Mouse (Mus musculus): ENCODE data around the gene Neurl3. TPM values are rescaled to one million over a fixed set of nuclear protein-coding genes. Genes with fewer than 3 reads are reported as not detected.

Gene Neurl3
- total RNA-seq (2017) = 315 to 366 TPM (median 360 TPM) in 3 replicates

- ATAC-seq (replicated peaks; ENCODE audit: insufficient number of reproducible peaks, low FRiP score, low TSS enrichment, poor library complexity, severe bottlenecking) = no peak
Observed at GRCm38 (mm10) chr1:36274455-36274854, at the start of gene Neurl3. Neurl3 (minus strand) TSS chr1:36274679.

GRCm38 (mm10) chr1:36323746-36324448 lies 49.4 kb upstream of the Neurl3 start:
- no peak for ATAC-seq (replicated peaks; ENCODE audit: insufficient number of reproducible peaks, low FRiP score, low TSS enrichment, poor library complexity, severe bottlenecking)

- ATAC-seq (replicated peaks; ENCODE audit: insufficient number of reproducible peaks, low FRiP score, low TSS enrichment, poor library complexity, severe bottlenecking) = no peak
Observed at GRCm38 (mm10) chr1:36323076-36323475, 48.6 kb upstream of the Neurl3 start.

- no peak for ATAC-seq (replicated peaks; ENCODE audit: insufficient number of reproducible peaks, low FRiP score, low TSS enrichment, poor library complexity, severe bottlenecking)
Observed at GRCm38 (mm10) chr1:36321829-36322573, 47.5 kb upstream of the Neurl3 start.

GRCm38 (mm10) chr1:36321164-36321563 lies 46.7 kb upstream of the Neurl3 start:
- ATAC-seq (replicated peaks; ENCODE audit: insufficient number of reproducible peaks, low FRiP score, low TSS enrichment, poor library complexity, severe bottlenecking) = no peak

- no peak for ATAC-seq (replicated peaks; ENCODE audit: insufficient number of reproducible peaks, low FRiP score, low TSS enrichment, poor library complexity, severe bottlenecking)
Observed at GRCm38 (mm10) chr1:36315776-36316100, 41.3 kb upstream of the Neurl3 start.

GRCm38 (mm10) chr1:36314959-36315775 lies 40.7 kb upstream of the Neurl3 start:
- ATAC-seq (replicated peaks; ENCODE audit: insufficient number of reproducible peaks, low FRiP score, low TSS enrichment, poor library complexity, severe bottlenecking) = no peak

- ATAC-seq (replicated peaks; ENCODE audit: insufficient number of reproducible peaks, low FRiP score, low TSS enrichment, poor library complexity, severe bottlenecking) = peak; percentile 44
Observed at GRCm38 (mm10) chr1:36309498-36309901, 35.0 kb upstream of the Neurl3 start.

GRCm38 (mm10) chr1:36308966-36309475 lies 34.5 kb upstream of the Neurl3 start:
- no peak for ATAC-seq (replicated peaks; ENCODE audit: insufficient number of reproducible peaks, low FRiP score, low TSS enrichment, poor library complexity, severe bottlenecking)

- ATAC-seq (replicated peaks; ENCODE audit: insufficient number of reproducible peaks, low FRiP score, low TSS enrichment, poor library complexity, severe bottlenecking) = 0 out of 2 replicates have a peak, but pooled peaks have one; percentile 11
Observed at GRCm38 (mm10) chr1:36308451-36308901, 34.0 kb upstream of the Neurl3 start.

GRCm38 (mm10) chr1:36307495-36308280 lies 33.2 kb upstream of the Neurl3 start, which contains the start of gene Arid5a:
Arid5a (plus strand) TSS chr1:36307733.
- ATAC-seq (replicated peaks; ENCODE audit: insufficient number of reproducible peaks, low FRiP score, low TSS enrichment, poor library complexity, severe bottlenecking) = peak; percentile 57

GRCm38 (mm10) chr1:36307121-36307494 lies 32.6 kb upstream of the Neurl3 start:
- ATAC-seq (replicated peaks; ENCODE audit: insufficient number of reproducible peaks, low FRiP score, low TSS enrichment, poor library complexity, severe bottlenecking) = peak; percentile 4; the same call in 1 of the 2 replicates

- ATAC-seq (replicated peaks; ENCODE audit: insufficient number of reproducible peaks, low FRiP score, low TSS enrichment, poor library complexity, severe bottlenecking) = no peak
Observed at GRCm38 (mm10) chr1:36306120-36306519, 31.6 kb upstream of the Neurl3 start.

GRCm38 (mm10) chr1:36304764-36305163 lies 30.3 kb upstream of the Neurl3 start:
- no peak for ATAC-seq (replicated peaks; ENCODE audit: insufficient number of reproducible peaks, low FRiP score, low TSS enrichment, poor library complexity, severe bottlenecking)

GRCm38 (mm10) chr1:36303381-36304320 lies 29.2 kb upstream of the Neurl3 start:
- ATAC-seq (replicated peaks; ENCODE audit: insufficient number of reproducible peaks, low FRiP score, low TSS enrichment, poor library complexity, severe bottlenecking) = no peak

GRCm38 (mm10) chr1:36302957-36303356 lies 28.5 kb upstream of the Neurl3 start:
- ATAC-seq (replicated peaks; ENCODE audit: insufficient number of reproducible peaks, low FRiP score, low TSS enrichment, poor library complexity, severe bottlenecking) = no peak

GRCm38 (mm10) chr1:36302273-36302672 lies 27.8 kb upstream of the Neurl3 start:
- no peak for ATAC-seq (replicated peaks; ENCODE audit: insufficient number of reproducible peaks, low FRiP score, low TSS enrichment, poor library complexity, severe bottlenecking)
